Mouse (Mus musculus): ENCODE measurements around the gene Dgke. TPM values are rescaled to one million over a fixed set of nuclear protein-coding genes. Genes with fewer than 3 reads are reported as not detected.

Dgke gene
- polyA plus RNA-seq, 1 experiment from 2014 or later: 6.6 TPM

DNA sequence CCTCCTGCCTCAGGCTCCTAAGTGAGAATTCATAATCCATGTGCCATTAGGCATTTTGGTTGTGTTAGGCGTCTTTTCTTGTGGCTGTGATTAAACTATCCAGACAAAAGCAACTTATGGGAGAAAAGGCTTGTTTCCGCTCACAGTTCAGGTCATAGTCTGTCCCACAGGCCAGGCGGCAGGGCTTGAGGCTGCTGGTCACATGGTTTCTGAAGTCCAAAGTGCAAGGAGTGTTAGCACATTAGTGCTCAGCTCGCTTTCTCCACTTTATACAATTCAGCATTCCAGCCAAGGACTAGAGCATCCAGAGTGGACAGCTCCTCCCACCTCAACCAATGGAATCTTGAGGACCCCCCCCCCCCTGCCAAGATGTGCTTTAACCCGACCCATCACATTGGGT is 54.4 kb downstream of the Dgke start:
- ATAC-seq (ENCODE audit: insufficient number of reproducible peaks, insufficient read depth, low FRiP score, low TSS enrichment): no peak
- WGBS: 75% methylated on average over 5 of the region's 5 CpGs
- Histone ChIP-seq H3K4me3 (no peak overlapping the region), H3K4me2 (replicated peaks) (no peak overlapping the region), H3K27ac (no peak overlapping the region), H3K27me3 (no peaks in the 10 kb centered on the region), H3K9ac (no peak overlapping the region), H3K36me3 (no peaks in the 10 kb centered on the region), H3K4me1 (no peaks in the 10 kb centered on the region), H3K9me3 (no peaks in the 10 kb centered on the region)

DNA sequence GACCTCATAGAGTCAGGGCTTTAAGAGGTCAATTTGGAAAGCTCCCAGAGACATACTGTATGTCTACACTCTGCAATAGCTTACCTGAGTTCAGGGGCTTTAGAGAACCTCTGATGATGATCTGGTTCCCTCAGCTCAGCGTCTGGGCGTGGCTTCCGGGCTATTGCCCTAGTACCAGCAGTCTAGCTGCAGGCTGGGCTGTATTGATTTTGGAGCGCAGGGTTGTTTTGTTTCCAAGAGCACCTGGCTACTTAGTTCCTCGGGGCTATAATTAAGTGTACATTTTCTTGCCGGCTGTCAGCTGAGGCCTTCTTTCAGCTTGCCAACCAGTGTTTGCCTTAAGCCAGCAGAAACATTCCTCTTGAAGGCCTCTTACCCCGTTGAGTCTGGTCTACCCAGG is 57.2 kb downstream of the Dgke start:
- Histone ChIP-seq H3K9me3 (no peaks in the 10 kb centered on the region), H3K4me2 (replicated peaks) (no peak overlapping the region), H3K36me3 (no peaks in the 10 kb centered on the region), H3K9ac (no peak overlapping the region), H3K4me3 (no peak overlapping the region), H3K27ac (no peak overlapping the region), H3K4me1 (no peaks in the 10 kb centered on the region), H3K27me3 (no peaks in the 10 kb centered on the region)
- no peak for ATAC-seq (ENCODE audit: insufficient number of reproducible peaks, insufficient read depth, low FRiP score, low TSS enrichment)
- WGBS: 64% methylated on average over 7 of the region's 7 CpGs

DNA sequence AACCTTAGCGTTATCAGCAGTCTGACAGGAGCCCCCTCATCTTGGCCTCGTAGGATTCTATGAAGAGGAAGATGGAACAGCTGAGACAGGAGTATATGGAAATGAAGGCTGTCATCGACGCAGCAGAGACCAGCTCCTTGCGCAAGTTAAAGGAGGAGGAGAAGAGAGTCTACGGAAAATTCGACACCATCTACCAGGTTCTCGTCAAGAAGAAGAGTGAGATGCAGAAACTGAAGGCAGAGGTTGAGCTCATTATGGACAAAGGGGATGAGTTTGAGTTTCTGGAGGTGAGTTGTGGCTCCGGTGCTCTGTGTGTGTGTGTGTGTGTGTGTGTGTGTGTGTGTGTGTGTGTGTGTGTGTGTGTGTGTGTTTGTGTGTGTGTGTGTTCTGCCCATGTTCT is 57.6 kb downstream of the Dgke start:
- H3K4me2 ChIP-seq (replicated peaks): no peak overlapping the region
- H3K36me3 ChIP-seq: no peaks in the 10 kb centered on the region
- no peak overlapping the region for H3K27ac ChIP-seq
- no peak overlapping the region for H3K4me3 ChIP-seq
- no peaks in the 10 kb centered on the region for H3K9me3 ChIP-seq
- ATAC-seq (ENCODE audit: insufficient number of reproducible peaks, insufficient read depth, low FRiP score, low TSS enrichment): no peak
- H3K27me3 ChIP-seq: no peaks in the 10 kb centered on the region
- 89% methylated on average over 9 of the region's 9 CpGs for WGBS
- H3K4me1 ChIP-seq: no peaks in the 10 kb centered on the region
- no peak overlapping the region for H3K9ac ChIP-seq

- Histone ChIP-seq H3K9me3 (no peaks in the 10 kb centered on the region), H3K9ac (no peak overlapping the region), H3K27me3 (no peaks in the 10 kb centered on the region), H3K27ac (no peak overlapping the region), H3K4me1 (no peaks in the 10 kb centered on the region), H3K4me2 (replicated peaks) (no peak overlapping the region), H3K36me3 (no peaks in the 10 kb centered on the region), H3K4me3 (no peak overlapping the region)
- WGBS: 82% methylated on average over 3 of the region's 3 CpGs
- ATAC-seq (ENCODE audit: insufficient number of reproducible peaks, insufficient read depth, low FRiP score, low TSS enrichment): no peak
Observed at GRCm38 (mm10) chr11:89007582-89007981, 59.1 kb downstream of the Dgke start.

- ATAC-seq (ENCODE audit: insufficient number of reproducible peaks, insufficient read depth, low FRiP score, low TSS enrichment): no peak
- Histone ChIP-seq H3K4me1 (no peaks in the 10 kb centered on the region), H3K9ac (no peak overlapping the region), H3K4me2 (replicated peaks) (no peak overlapping the region), H3K27ac (no peak overlapping the region), H3K9me3 (no peaks in the 10 kb centered on the region), H3K27me3 (no peaks in the 10 kb centered on the region), H3K36me3 (no peaks in the 10 kb centered on the region), H3K4me3 (no peak overlapping the region)
Observed at GRCm38 (mm10) chr11:89006404-89006803, 60.2 kb downstream of the Dgke start.

DNA sequence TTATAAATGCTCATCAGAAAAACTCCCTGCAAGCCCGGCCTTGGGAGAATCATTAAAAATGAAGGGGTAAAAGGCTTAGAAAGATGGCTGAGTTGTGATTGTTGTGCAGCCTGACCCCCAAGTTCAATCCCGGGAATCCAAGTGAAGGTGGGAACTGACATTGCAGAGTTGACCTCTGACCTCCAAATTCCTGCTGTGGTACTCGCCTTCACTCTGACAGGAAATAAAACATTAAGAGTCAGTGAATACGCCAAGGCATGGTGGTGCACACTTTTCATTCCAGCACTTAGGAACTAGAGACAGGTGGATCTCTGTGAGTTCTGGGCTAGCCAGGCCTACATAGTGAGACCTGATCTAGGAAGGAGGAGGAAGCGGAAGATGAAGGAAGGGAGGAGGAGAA is 61.2 kb downstream of the Dgke start:
- Histone ChIP-seq H3K27me3 (0 out of 2 replicates have a peak, but pooled peaks cover under 1% of the 10 kb centered on the region), H3K27ac (no peak overlapping the region), H3K36me3 (no peaks in the 10 kb centered on the region), H3K9me3 (no peaks in the 10 kb centered on the region), H3K4me2 (replicated peaks) (no peak overlapping the region), H3K4me1 (no peaks in the 10 kb centered on the region), H3K9ac (no peak overlapping the region), H3K4me3 (no peak overlapping the region)
- WGBS: 47% methylated on average over 5 of the region's 5 CpGs
- ATAC-seq (ENCODE audit: insufficient number of reproducible peaks, insufficient read depth, low FRiP score, low TSS enrichment): no peak

GRCm38 (mm10) chr11:89003726-89004125 is 62.9 kb downstream of the Dgke start:
- Histone ChIP-seq H3K4me2 (replicated peaks) (no peak overlapping the region), H3K4me3 (no peak overlapping the region), H3K9ac (no peak overlapping the region), H3K9me3 (no peaks in the 10 kb centered on the region), H3K27ac (no peak overlapping the region), H3K36me3 (no peaks in the 10 kb centered on the region), H3K4me1 (0 out of 2 replicates have a peak, but pooled peaks cover 5% of the 10 kb centered on the region), H3K27me3 (peaks cover 18% of the 10 kb centered on the region)
- WGBS: 79% methylated on average over 4 of the region's 4 CpGs
- ATAC-seq (ENCODE audit: insufficient number of reproducible peaks, insufficient read depth, low FRiP score, low TSS enrichment): no peak

- WGBS: 40% methylated on average over 6 of the region's 6 CpGs
- Histone ChIP-seq H3K27ac (no peak overlapping the region), H3K9me3 (no peaks in the 10 kb centered on the region), H3K27me3 (peaks cover 23% of the 10 kb centered on the region), H3K9ac (no peak overlapping the region), H3K4me2 (replicated peaks) (no peak overlapping the region), H3K4me1 (0 out of 2 replicates have a peak, but pooled peaks cover 5% of the 10 kb centered on the region), H3K36me3 (no peaks in the 10 kb centered on the region), H3K4me3 (no peak overlapping the region)
- no peak for ATAC-seq (ENCODE audit: insufficient number of reproducible peaks, insufficient read depth, low FRiP score, low TSS enrichment)
Observed at GRCm38 (mm10) chr11:89003078-89003477, 63.6 kb downstream of the Dgke start.

DNA sequence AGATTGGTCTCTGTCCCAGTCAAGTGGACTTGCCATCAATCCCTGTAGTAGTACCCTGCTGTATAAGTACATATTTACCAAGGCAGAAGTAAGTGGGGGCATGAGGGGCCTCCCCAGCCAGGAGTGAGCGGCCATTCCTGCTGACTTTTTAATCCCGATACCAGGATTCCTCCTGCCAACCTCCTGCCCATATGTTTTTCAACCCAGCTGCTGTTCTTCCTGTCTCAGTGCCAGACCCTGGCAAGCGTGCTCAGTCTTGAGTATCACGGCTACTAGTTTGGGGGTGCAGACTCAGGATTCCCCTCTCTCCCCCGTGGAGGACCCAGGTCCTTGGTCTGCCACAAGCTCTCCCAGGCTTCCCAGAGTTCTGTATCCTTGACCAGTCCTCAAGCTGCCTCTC is 64.0 kb downstream of the Dgke start:
- H3K27ac ChIP-seq: no peak overlapping the region
- no peak overlapping the region for H3K4me2 ChIP-seq (replicated peaks)
- H3K27me3 ChIP-seq: peaks cover 23% of the 10 kb centered on the region
- 0 out of 2 replicates have a peak, but pooled peaks cover 5% of the 10 kb centered on the region for H3K4me1 ChIP-seq
- no peaks in the 10 kb centered on the region for H3K9me3 ChIP-seq
- WGBS: 83% methylated on average over 5 of the region's 5 CpGs
- H3K4me3 ChIP-seq: no peak overlapping the region
- H3K9ac ChIP-seq: no peak overlapping the region
- no peak for ATAC-seq (ENCODE audit: insufficient number of reproducible peaks, insufficient read depth, low FRiP score, low TSS enrichment)
- no peaks in the 10 kb centered on the region for H3K36me3 ChIP-seq

GRCm38 (mm10) chr11:89002068-89002467 is 64.6 kb downstream of the Dgke start:
- Histone ChIP-seq H3K4me1 (0 out of 2 replicates have a peak, but pooled peaks cover 5% of the 10 kb centered on the region), H3K9me3 (no peaks in the 10 kb centered on the region), H3K36me3 (no peaks in the 10 kb centered on the region), H3K27me3 (peaks cover 23% of the 10 kb centered on the region), H3K4me2 (replicated peaks) (no peak overlapping the region), H3K4me3 (no peak overlapping the region), H3K27ac (no peak overlapping the region), H3K9ac (no peak overlapping the region)
- ATAC-seq (ENCODE audit: insufficient number of reproducible peaks, insufficient read depth, low FRiP score, low TSS enrichment): no peak
- 85% methylated on average over 5 of the region's 5 CpGs for WGBS

- no peak overlapping the region for H3K4me3 ChIP-seq
- no peaks in the 10 kb centered on the region for H3K9me3 ChIP-seq
- no peak overlapping the region for H3K4me2 ChIP-seq (replicated peaks)
- peaks cover 23% of the 10 kb centered on the region for H3K27me3 ChIP-seq
- 0 out of 2 replicates have a peak, but pooled peaks cover 5% of the 10 kb centered on the region for H3K4me1 ChIP-seq
- no peak overlapping the region for H3K9ac ChIP-seq
- WGBS: 90% methylated on average over 7 of the region's 7 CpGs
- ATAC-seq (ENCODE audit: insufficient number of reproducible peaks, insufficient read depth, low FRiP score, low TSS enrichment): no peak
- H3K36me3 ChIP-seq: no peaks in the 10 kb centered on the region
- no peak overlapping the region for H3K27ac ChIP-seq
Observed at GRCm38 (mm10) chr11:89001569-89001968, 65.1 kb downstream of the Dgke start.

- no peak for ATAC-seq (ENCODE audit: insufficient number of reproducible peaks, insufficient read depth, low FRiP score, low TSS enrichment)
- no peak overlapping the region for H3K9ac ChIP-seq
- H3K27ac ChIP-seq: no peak overlapping the region
- H3K4me3 ChIP-seq: no peak overlapping the region
- H3K27me3 ChIP-seq: peaks cover 23% of the 10 kb centered on the region
- no peaks in the 10 kb centered on the region for H3K36me3 ChIP-seq
- H3K9me3 ChIP-seq: no peaks in the 10 kb centered on the region
- H3K4me1 ChIP-seq: 0 out of 2 replicates have a peak, but pooled peaks cover 5% of the 10 kb centered on the region
- H3K4me2 ChIP-seq (replicated peaks): peak overlapping the region; percentile 60; the same call in 1 of the 2 replicates
Observed at GRCm38 (mm10) chr11:89000527-89000819, 66.2 kb downstream of the Dgke start.

Measured in embryonic facial prominence, embryonic 12.5 days (tissue).